Mouse (Mus musculus) E14TG2a.4 (cell line): ENCODE results near the gene Sh3bp5.

Source experiments
- CTCF ChIP-seq: conservative IDR thresholded peaks from 2 replicates; pipeline ENCODE4 v1.5.1; 2014; ENCODE audit warnings: low read length
- NANOG ChIP-seq: IDR thresholded peaks from 2 replicates; pipeline ENCODE4 v1.6.1; 2014; ENCODE audit warnings: borderline replicate concordance, low read length, mixed read lengths
- POU5F1 ChIP-seq: IDR thresholded peaks from 2 replicates; pipeline ENCODE4 v1.6.1; 2014; ENCODE audit warnings: low read length, borderline replicate concordance

DNA sequence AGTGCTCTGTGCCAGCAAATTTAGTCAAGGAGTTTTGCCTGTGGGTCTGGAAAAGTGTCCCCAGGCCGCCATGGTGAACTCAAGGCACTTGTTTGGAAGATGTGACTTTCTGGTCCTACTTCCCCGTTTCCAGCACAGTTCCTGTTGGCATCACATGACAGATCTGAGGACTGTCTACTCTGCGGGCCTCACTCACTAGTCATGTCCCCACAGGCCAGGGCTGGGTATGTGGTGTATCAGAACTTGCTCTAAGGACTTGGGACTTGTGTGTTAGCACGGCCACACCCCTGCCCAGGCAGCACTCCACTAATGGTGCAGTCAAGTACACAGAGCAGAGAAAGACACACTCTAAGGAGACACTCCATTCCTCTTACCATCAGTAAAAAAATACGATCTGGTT, 46.5 kb upstream of the Sh3bp5 start:
- TF ChIP-seq CTCF (no peak), POU5F1 (no peak), NANOG (no peak)
